Mouse (Mus musculus): ENCODE measurements around the gene Snx11.

Gene Snx11

GRCm38 (mm10) chr11:96761984-96762383 is 15.4 kb downstream of the Snx11 start:
- no peak for DNase-seq (ENCODE audit: low spot score)

GRCm38 (mm10) chr11:96760042-96760441 is 17.3 kb downstream of the Snx11 start:
- peak; percentile 45 for DNase-seq (ENCODE audit: low spot score)

- DNase-seq (ENCODE audit: low spot score), result no peak
Observed at GRCm38 (mm10) chr11:96758402-96758801, 19.0 kb downstream of the Snx11 start.

GRCm38 (mm10) chr11:96757421-96757820 is 19.9 kb downstream of the Snx11 start:
- DNase-seq (ENCODE audit: low spot score), result no peak

DNA sequence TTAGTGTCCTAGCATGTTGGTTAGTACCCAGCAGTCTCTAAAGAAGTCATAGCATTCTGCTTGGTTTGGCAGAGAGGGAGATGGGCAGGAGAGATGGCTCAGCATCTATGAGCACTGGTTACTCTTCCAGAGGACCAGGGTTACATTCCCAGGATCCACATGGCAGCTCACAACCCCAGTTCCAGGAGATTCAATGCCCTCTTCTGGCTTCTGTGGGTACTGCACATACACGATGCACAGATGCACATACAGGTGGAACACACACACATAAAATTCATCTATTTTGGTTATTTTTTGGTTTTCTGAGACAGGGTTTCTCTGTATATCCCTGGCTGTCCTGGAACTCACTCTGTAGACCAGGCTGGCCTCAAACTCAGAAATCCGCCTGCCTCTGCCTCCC is 22.1 kb downstream of the Snx11 start:
- no peak for DNase-seq (ENCODE audit: low spot score)

DNA sequence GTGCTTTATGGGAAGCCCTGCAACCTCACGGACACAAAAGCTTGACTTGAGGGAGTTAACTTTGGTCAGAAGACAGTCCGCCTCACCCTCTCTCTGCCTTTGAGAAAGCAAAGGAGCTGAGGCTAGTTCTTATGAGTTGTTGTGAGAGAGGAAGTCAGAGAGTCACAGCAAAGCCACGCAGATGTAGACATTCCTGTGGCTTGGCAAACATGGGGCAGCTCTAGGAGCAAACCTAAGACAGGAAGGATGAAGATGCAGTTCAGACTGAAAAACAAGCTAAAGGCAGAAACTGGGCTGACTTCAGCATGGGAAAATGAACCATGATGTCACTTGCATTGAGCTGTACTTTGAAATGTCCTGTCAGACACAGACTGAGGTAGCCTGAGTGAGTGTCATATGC is 29.8 kb downstream of the Snx11 start:
- no peak for DNase-seq (ENCODE audit: low spot score)

- no peak for DNase-seq (ENCODE audit: low spot score)
Observed at GRCm38 (mm10) chr11:96746648-96747047, 30.7 kb downstream of the Snx11 start.

- no peak for DNase-seq (ENCODE audit: low spot score)
Observed at GRCm38 (mm10) chr11:96743891-96744290, 33.5 kb downstream of the Snx11 start.

DNA sequence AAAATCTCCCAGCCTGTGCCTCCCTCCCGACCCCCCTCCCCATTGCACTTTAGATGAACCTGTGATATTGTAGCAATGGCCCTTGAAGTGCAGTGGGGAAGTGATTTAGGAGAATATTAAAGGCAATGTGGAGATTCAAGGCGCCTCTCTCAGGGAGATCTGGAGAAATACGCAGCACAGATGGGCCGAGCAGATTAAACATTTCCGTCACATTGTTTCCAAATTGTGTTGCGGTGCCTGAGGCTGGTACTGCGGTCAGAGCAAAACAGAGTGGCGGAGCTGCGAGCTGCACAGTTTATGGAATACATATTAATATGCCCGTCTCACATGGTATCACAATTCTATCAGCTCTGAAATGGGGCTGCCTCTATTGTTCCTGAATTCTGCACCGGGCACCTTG is 34.4 kb downstream of the Snx11 start:
- DNase-seq (ENCODE audit: low spot score), result peak; percentile 36

DNA sequence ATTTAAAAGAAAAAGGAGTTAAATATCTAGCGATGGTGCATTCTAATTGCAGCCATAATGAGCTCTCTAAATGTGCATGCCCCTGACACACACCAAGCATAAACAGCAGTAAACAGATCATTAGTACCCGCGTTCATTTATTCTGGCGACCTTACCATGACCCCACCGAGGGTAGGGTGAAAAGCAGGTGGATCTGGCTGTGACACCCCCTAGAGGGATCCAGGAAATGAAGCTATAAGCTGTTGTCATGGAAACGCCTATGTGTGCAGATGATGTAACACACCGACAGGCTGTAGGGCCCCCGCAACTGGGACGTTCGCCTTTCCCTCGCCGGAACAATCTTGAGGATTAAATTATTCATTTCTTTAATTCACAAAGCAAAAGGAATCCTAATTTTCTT is 35.4 kb downstream of the Snx11 start:
- DNase-seq (ENCODE audit: low spot score), result no peak

GRCm38 (mm10) chr11:96740796-96741195 is 36.6 kb downstream of the Snx11 start:
- DNase-seq (ENCODE audit: low spot score), result no peak

DNA sequence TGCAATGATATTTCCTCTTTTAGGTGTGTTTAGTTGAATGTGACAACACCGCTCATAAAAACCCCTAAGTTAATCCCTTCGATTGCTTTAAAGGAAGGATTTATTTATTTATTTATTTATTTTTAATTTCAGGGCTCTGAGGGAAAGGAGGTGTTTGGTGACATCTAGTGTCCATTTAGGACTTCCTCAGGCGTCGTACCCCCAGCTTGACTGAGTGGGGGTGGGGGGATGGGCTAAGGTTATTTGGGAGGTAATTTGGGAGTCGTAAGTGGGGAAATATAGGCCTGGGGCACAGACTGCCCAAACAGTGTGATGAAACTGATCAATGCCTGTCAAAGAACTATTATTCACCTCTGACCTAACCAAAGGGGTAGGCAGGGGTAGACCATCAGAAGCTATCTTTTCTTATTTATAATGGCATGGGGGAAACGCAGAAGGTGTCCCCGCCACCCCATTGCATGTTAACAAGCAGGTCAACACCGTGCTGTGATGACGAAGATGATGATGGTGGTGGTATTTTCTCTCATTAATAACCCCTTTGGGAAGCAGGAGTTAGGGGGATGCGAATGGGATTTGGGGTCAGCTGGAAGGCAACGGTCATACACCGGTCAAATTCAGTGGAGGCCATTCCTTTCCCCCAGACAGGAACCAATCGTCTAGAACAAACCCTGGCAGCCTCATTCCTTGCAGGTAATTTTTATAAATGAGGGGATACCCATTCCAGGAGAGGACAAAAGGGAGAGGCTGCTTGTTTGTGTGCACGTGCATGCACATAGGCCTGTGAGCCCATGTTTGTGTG is 39.5 kb downstream of the Snx11 start:
- no peak for DNase-seq (ENCODE audit: low spot score)

DNA sequence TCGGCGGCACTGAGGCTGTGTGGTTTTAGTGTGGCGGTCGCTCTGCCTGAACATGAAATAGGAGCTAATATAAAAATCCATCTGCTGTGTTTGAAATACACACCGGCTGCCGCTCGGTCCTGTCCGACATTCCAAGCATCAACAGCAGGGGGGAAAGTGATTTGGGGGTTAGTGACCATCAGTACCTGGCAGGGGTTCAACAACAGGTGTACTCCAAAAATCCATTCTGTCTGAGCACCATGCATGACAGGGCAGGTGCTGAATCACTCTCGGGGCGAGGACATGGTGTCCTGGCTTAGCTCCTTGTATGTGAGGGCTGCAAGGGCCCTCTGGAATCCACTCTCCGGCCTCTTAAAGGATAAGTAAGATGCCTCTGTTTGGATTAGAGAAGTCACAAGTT is 41.0 kb downstream of the Snx11 start:
- DNase-seq (ENCODE audit: low spot score), result peak; percentile 29

GRCm38 (mm10) chr11:96735908-96736307 is 41.5 kb downstream of the Snx11 start:
- peak; percentile 29 for DNase-seq (ENCODE audit: low spot score)

GRCm38 (mm10) chr11:96732657-96733056 is 44.7 kb downstream of the Snx11 start:
- DNase-seq (ENCODE audit: low spot score), result no peak

DNA sequence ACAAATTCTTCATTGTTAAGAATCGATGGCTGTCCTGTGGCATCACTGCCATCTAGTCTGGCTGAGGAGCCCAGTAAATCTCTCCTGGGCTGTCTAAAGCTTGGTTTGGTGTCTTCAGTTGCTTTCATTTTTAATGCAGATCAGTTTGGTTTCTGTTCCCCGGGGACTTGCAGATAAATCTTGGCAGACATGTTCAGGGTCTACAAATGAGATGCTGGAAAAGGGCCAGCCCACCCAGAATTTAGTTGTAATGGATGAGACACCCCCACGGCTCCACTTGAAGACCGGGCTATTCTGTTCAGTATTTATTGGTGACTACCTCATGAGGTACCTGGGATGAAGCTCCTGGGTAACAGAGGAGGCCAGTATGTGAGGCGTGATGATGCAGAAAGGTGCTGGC is 47.0 kb downstream of the Snx11 start:
- no peak for DNase-seq (ENCODE audit: low spot score)

DNA sequence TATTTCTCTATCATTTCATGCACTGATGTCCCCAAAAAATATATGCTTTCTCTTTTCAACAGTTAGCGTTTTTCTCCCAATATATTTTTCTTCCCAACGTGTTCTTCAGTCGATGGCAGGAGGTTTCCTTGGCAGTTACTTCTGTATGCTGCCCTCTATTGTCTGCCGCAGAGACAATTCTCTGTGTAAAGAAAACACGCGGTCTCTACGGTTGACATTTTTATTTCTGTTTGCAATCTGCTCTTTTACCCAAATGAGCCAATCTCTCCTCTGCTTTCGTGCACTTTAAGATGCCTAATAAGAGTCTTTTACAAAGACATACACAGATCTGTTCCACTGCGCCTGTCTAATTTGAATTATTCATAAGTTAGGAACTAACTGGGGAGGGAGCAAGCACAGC is 47.9 kb downstream of the Snx11 start:
- no peak for DNase-seq (ENCODE audit: low spot score)

DNA sequence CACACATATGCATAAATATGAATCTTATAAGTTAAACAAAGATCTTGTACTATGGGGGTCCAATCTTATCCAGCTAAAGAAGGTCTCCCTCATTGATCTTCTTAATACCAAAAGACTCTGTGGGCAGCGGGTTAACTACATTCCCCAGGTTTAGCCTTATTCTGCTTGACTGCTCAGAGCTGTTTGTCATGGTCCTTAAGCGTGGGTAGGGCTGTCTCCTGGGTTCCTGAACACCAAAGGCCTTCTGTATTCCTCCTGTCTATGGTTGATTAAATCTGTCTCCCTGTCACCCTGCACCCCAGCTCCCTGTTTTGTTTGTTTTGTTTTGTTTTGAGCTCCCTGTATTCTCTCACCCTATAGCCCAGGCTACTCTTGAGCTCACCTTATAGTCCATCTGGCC is 48.8 kb downstream of the Snx11 start:
- DNase-seq (ENCODE audit: low spot score), result no peak

DNA sequence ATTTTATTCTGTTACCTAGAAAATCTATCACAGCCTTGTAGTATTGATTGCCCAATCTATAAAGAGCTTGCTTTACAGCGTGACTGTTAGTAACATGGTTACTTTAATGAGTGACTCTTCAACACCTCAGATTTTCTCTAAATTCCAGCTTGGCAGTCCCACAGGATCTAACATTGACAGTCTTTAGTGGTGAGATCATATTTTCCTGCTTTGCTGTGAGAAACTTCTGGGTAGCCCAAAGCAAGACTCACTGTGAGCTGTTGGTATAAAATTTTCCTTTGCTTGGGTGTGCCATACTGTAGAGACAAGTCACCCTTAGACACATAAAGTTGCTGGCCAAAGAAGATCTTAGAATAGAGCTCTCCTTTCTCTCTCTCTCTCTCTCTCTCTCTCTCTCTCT is 51.5 kb downstream of the Snx11 start:
- DNase-seq (ENCODE audit: low spot score), result no peak

GRCm38 (mm10) chr11:96718609-96719008 is 58.8 kb downstream of the Snx11 start:
- no peak for DNase-seq (ENCODE audit: low spot score)

All from testis, postnatal 14 days (tissue).